Mouse (Mus musculus) gastrocnemius, postnatal 10 days (tissue): ENCODE results near the gene Tcl1. TPM values are rescaled to one million over a fixed set of nuclear protein-coding genes. Genes with fewer than 3 reads are reported as not detected.
"Not testable (repeated sequence)": the region's sequence is repeated elsewhere in the genome, so short reads cannot be mapped to it uniquely, and the experiment has no call there.

ENCODE experiments used
- DNase-seq: peaks from one replicate; pipeline ENCODE4 v3.0.0; 2021; ENCODE audit warnings: mixed read lengths
- total RNA-seq, 2 experiments: library from RNA; stranded (reverse); gene quantifications; 2 replicates each; pipeline ENCODE4 v1.2.3; 2021

Gene Tcl1
- total RNA-seq, 2 experiments from 2014 or later, result not detected

- DNase-seq, result not testable (repeated sequence)
Measured at GRCm38 (mm10) chr12:105181040-105181644, 41.5 kb downstream of the Tcl1 start.

- not testable (repeated sequence) for DNase-seq
Measured at GRCm38 (mm10) chr12:105176044-105176443, 46.5 kb downstream of the Tcl1 start, which contains the start of gene Tcl1b5. Tcl1b5 (plus strand) TSS chr12:105176344.

GRCm38 (mm10) chr12:105174318-105174717 lies 48.3 kb downstream of the Tcl1 start:
- DNase-seq, result peak; percentile 60

GRCm38 (mm10) chr12:105173366-105173765 lies 49.2 kb downstream of the Tcl1 start:
- DNase-seq, result no peak

Other genes with a start within 250 kb of the Tcl1 start
- gene Syne3, start 213.0 kb downstream of the Tcl1 start, total RNA-seq, result 10 to 100 TPM in 1 of 2 experiments, 1 to 10 TPM in 1; 9.0 to 11.5 TPM
- gene Glrx5, start 190.1 kb downstream of the Tcl1 start, total RNA-seq, result 10 to 100 TPM; 60.5 to 69.7 TPM
- not detected for gene Tcl1b2, start 76.8 kb downstream of the Tcl1 start, total RNA-seq
- not detected for gene Tcl1b1, start 63.1 kb downstream of the Tcl1 start, total RNA-seq
- gene Tcl1b5, start 46.4 kb downstream of the Tcl1 start, total RNA-seq, result not detected
- not detected for gene Tcl1b3, start 31.8 kb downstream of the Tcl1 start, total RNA-seq
- not detected for gene Tcl1b4, start 20.8 kb downstream of the Tcl1 start, total RNA-seq
- not detected for gene Tunar, start 111.1 kb upstream of the Tcl1 start, total RNA-seq
- 1 to 10 TPM; 2.3 to 2.9 TPM for gene D430019H16Rik, start 231.1 kb upstream of the Tcl1 start, total RNA-seq